Mouse (Mus musculus) embryonic fibroblast, embryonic 13.5 days (primary cell): Measurements from ENCODE around the gene Casz1.

ENCODE experiments used
- CTCF ChIP-seq: IDR thresholded peaks from 2 replicates; pipeline ENCODE4 v1.5.1; 2011; ENCODE audit warnings: mild to moderate bottlenecking, control low read depth, low read length, moderate library complexity, borderline replicate concordance; ENCODE audit not compliant: insufficient read depth
- POLR2A ChIP-seq: IDR thresholded peaks from 2 replicates; pipeline ENCODE4 v1.6.1; 2011; ENCODE audit warnings: low read depth, mild to moderate bottlenecking, control low read depth, low read length, moderate library complexity

- TF ChIP-seq CTCF = no peak
- TF ChIP-seq POLR2A = no peak
These were observed 146.3 kb downstream of the Casz1 start for GRCm38 (mm10) chr4:148950487-148950886.
